Mouse (Mus musculus): ENCODE measurements at regions not wholly inside any gene's neighbourhood (a gene's known extent, or its start where the extent isn't known, plus 50 kb on each side); places are given as distances from the start of the nearest gene placed in this dataset.

- H3K9ac ChIP-seq (replicated peaks; ENCODE audit: low read length, poor library complexity, severe bottlenecking): no peak overlapping the region
- no peaks in the 10 kb centered on the region for H3K27me3 ChIP-seq (ENCODE audit: insufficient read depth, low read length)
- no peak overlapping the region for H3K27ac ChIP-seq (ENCODE audit: low read depth, low read length)
- no peaks in the 10 kb centered on the region for H3K4me1 ChIP-seq (ENCODE audit: insufficient read depth, low read length)
- H3K4me3 ChIP-seq (ENCODE audit: low read depth, low read length): no peak overlapping the region
- no peaks in the 10 kb centered on the region for H3K36me3 ChIP-seq (ENCODE audit: insufficient read depth, low read length)
- no peak overlapping the region for H3K4me2 ChIP-seq (ENCODE audit: low read depth, low read length, poor library complexity, severe bottlenecking)
- no peak for ATAC-seq (ENCODE audit: low FRiP score)
- 95% methylated on average over 9 of the region's 9 CpGs for WGBS
- no peak for DNase-seq (ENCODE audit: low spot score)
- no peaks in the 10 kb centered on the region for H3K9me3 ChIP-seq (ENCODE audit: low read length)
- no peak for TF ChIP-seq CTCF (IDR thresholded peaks at IDR 0.05)
Measured at GRCm38 (mm10) chr10:70365504-70365903, 74.8 kb upstream of the Fam13c start.

GRCm38 (mm10) chr10:70367866-70368265, 72.4 kb upstream of the Fam13c start:
- Histone ChIP-seq H3K9me3 (ENCODE audit: low read length) (no peaks in the 10 kb centered on the region), H3K9ac (replicated peaks; ENCODE audit: low read length, poor library complexity, severe bottlenecking) (no peak overlapping the region), H3K27me3 (ENCODE audit: insufficient read depth, low read length) (no peaks in the 10 kb centered on the region), H3K36me3 (ENCODE audit: insufficient read depth, low read length) (no peaks in the 10 kb centered on the region), H3K27ac (ENCODE audit: low read depth, low read length) (no peak overlapping the region), H3K4me1 (ENCODE audit: insufficient read depth, low read length) (no peaks in the 10 kb centered on the region), H3K4me2 (ENCODE audit: low read depth, low read length, poor library complexity, severe bottlenecking) (no peak overlapping the region), H3K4me3 (ENCODE audit: low read depth, low read length) (no peak overlapping the region)
- WGBS: 77% methylated on average over 11 of the region's 11 CpGs
- DNase-seq (ENCODE audit: low spot score) (no peak), ATAC-seq (ENCODE audit: low FRiP score) (no peak)
- TF ChIP-seq CTCF (IDR thresholded peaks at IDR 0.05): no peak

- Histone ChIP-seq H3K9ac (replicated peaks; ENCODE audit: low read length, poor library complexity, severe bottlenecking) (no peak overlapping the region), H3K4me1 (ENCODE audit: insufficient read depth, low read length) (no peaks in the 10 kb centered on the region), H3K27me3 (ENCODE audit: insufficient read depth, low read length) (no peaks in the 10 kb centered on the region), H3K36me3 (ENCODE audit: insufficient read depth, low read length) (no peaks in the 10 kb centered on the region), H3K9me3 (ENCODE audit: low read length) (no peaks in the 10 kb centered on the region), H3K4me2 (ENCODE audit: low read depth, low read length, poor library complexity, severe bottlenecking) (no peak overlapping the region), H3K27ac (ENCODE audit: low read depth, low read length) (no peak overlapping the region), H3K4me3 (ENCODE audit: low read depth, low read length) (no peak overlapping the region)
- WGBS: 22% methylated on average over 7 of the region's 7 CpGs
- DNase-seq (ENCODE audit: low spot score): peak; percentile 80
- TF ChIP-seq CTCF (IDR thresholded peaks at IDR 0.05): peak; percentile 73
- peak; percentile 49; the same call in 1 of the 2 replicates for ATAC-seq (ENCODE audit: low FRiP score)
Measured at GRCm38 (mm10) chr10:70368685-70369084, 71.6 kb upstream of the Fam13c start.

GRCm38 (mm10) chr10:70372411-70373136, 67.7 kb upstream of the Fam13c start:
- no peaks in the 10 kb centered on the region for H3K9me3 ChIP-seq (ENCODE audit: low read length)
- no peaks in the 10 kb centered on the region for H3K36me3 ChIP-seq (ENCODE audit: insufficient read depth, low read length)
- H3K4me3 ChIP-seq (ENCODE audit: low read depth, low read length): no peak overlapping the region
- no peak for TF ChIP-seq CTCF (IDR thresholded peaks at IDR 0.05)
- ATAC-seq (ENCODE audit: low FRiP score) (no peak), DNase-seq (ENCODE audit: low spot score) (no peak)
- no peak overlapping the region for H3K27ac ChIP-seq (ENCODE audit: low read depth, low read length)
- no peaks in the 10 kb centered on the region for H3K4me1 ChIP-seq (ENCODE audit: insufficient read depth, low read length)
- no peak overlapping the region for H3K4me2 ChIP-seq (ENCODE audit: low read depth, low read length, poor library complexity, severe bottlenecking)
- no peaks in the 10 kb centered on the region for H3K27me3 ChIP-seq (ENCODE audit: insufficient read depth, low read length)
- 77% methylated on average over 6 of the region's 6 CpGs for WGBS
- no peak overlapping the region for H3K9ac ChIP-seq (replicated peaks; ENCODE audit: low read length, poor library complexity, severe bottlenecking)

GRCm38 (mm10) chr10:70373207-70373606, 67.1 kb upstream of the Fam13c start:
- Histone ChIP-seq H3K27me3 (ENCODE audit: insufficient read depth, low read length) (no peaks in the 10 kb centered on the region), H3K9ac (replicated peaks; ENCODE audit: low read length, poor library complexity, severe bottlenecking) (no peak overlapping the region), H3K9me3 (ENCODE audit: low read length) (no peaks in the 10 kb centered on the region), H3K4me1 (ENCODE audit: insufficient read depth, low read length) (no peaks in the 10 kb centered on the region), H3K4me2 (ENCODE audit: low read depth, low read length, poor library complexity, severe bottlenecking) (no peak overlapping the region), H3K4me3 (ENCODE audit: low read depth, low read length) (no peak overlapping the region), H3K36me3 (ENCODE audit: insufficient read depth, low read length) (no peaks in the 10 kb centered on the region), H3K27ac (ENCODE audit: low read depth, low read length) (no peak overlapping the region)
- no peak for TF ChIP-seq CTCF (IDR thresholded peaks at IDR 0.05)
- no peak for ATAC-seq (ENCODE audit: low FRiP score)
- no peak for DNase-seq (ENCODE audit: low spot score)
- WGBS: 85% methylated on average over 8 of the region's 8 CpGs

- TF ChIP-seq CTCF (IDR thresholded peaks at IDR 0.05): no peak
- Histone ChIP-seq H3K27ac (ENCODE audit: low read depth, low read length) (no peak overlapping the region), H3K4me3 (ENCODE audit: low read depth, low read length) (no peak overlapping the region), H3K4me2 (ENCODE audit: low read depth, low read length, poor library complexity, severe bottlenecking) (no peak overlapping the region), H3K9ac (replicated peaks; ENCODE audit: low read length, poor library complexity, severe bottlenecking) (no peak overlapping the region), H3K4me1 (ENCODE audit: insufficient read depth, low read length) (no peaks in the 10 kb centered on the region), H3K36me3 (ENCODE audit: insufficient read depth, low read length) (no peaks in the 10 kb centered on the region), H3K27me3 (ENCODE audit: insufficient read depth, low read length) (no peaks in the 10 kb centered on the region), H3K9me3 (ENCODE audit: low read length) (no peaks in the 10 kb centered on the region)
- WGBS: 86% methylated on average over 5 of the region's 5 CpGs
- ATAC-seq (ENCODE audit: low FRiP score) (no peak), DNase-seq (ENCODE audit: low spot score) (no peak)
Measured at GRCm38 (mm10) chr10:70373836-70374235, 66.4 kb upstream of the Fam13c start.
